Mouse (Mus musculus): ENCODE measurements around the gene Gpr146.

- no peak for TF ChIP-seq CTCF (IDR thresholded peaks at IDR 0.05; ENCODE audit: low read depth)
- no peak for TF ChIP-seq EP300 (IDR thresholded peaks at IDR 0.05; ENCODE audit: low read depth)
These were observed 717 bp downstream of the Gpr146 start for GRCm38 (mm10) chr5:139378271-139378556.

Measured in heart, postnatal 0 days (tissue).